Mouse (Mus musculus) midbrain, embryonic 11.5 days (tissue): ENCODE results near the gene Rab11fip3. TPM values are rescaled to one million over a fixed set of nuclear protein-coding genes. Genes with fewer than 3 reads are reported as not detected.
A peak's percentile ranks its signal among the peaks of the same experiment; 100 is the strongest.

ENCODE experiments used
- ATAC-seq: fragments of 200-750 bp; cut with Nextera tagmentation; 2 replicates; pipeline ENCODE4 v1.8.0; 2017; ENCODE audit warnings: moderate TSS enrichment, moderate library complexity; ENCODE audit not compliant: low FRiP score
- DNase-seq: peaks from one replicate; pipeline ENCODE4 v3.0.0; 2015; ENCODE audit warnings: low spot score; ENCODE audit errors: missing footprints
- H3K27ac ChIP-seq: fragments of 300-500 bp; sonication (generic); 2 replicates; pipeline ENCODE4 v1.5.1; 2014; ENCODE audit warnings: low read depth, low read length
- H3K27me3 ChIP-seq: fragments of 300-500 bp; sonication (generic); 2 replicates; pipeline ENCODE4 v1.6.1; 2014; ENCODE audit warnings: mild to moderate bottlenecking, low read length, moderate library complexity, mixed read lengths; ENCODE audit not compliant: control insufficient read depth, insufficient read depth
- H3K36me3 ChIP-seq: fragments of 300-500 bp; sonication (generic); 2 replicates; pipeline ENCODE4 v1.6.1; 2014; ENCODE audit warnings: mild to moderate bottlenecking, low read length, moderate library complexity, mixed read lengths; ENCODE audit not compliant: control insufficient read depth, insufficient read depth
- H3K4me1 ChIP-seq: fragments of 300-500 bp; sonication (generic); 2 replicates; pipeline ENCODE4 v1.6.1; 2014; ENCODE audit warnings: low read length; ENCODE audit not compliant: control insufficient read depth, insufficient read depth
- H3K4me2 ChIP-seq: fragments of 300-500 bp; sonication (generic); 2 replicates; pipeline ENCODE4 v1.6.1; 2014; ENCODE audit warnings: mild to moderate bottlenecking, moderate library complexity
- H3K4me3 ChIP-seq: fragments of 300-500 bp; sonication (generic); 2 replicates; pipeline ENCODE4 v1.5.1; 2014; ENCODE audit warnings: low read depth, low read length
- H3K9ac ChIP-seq: fragments of 300-500 bp; sonication (generic); 2 replicates; pipeline ENCODE4 v1.6.1; 2014; ENCODE audit warnings: low read length
- H3K9me3 ChIP-seq: fragments of 300-500 bp; sonication (generic); 2 replicates; pipeline ENCODE4 v1.6.1; 2016; ENCODE audit warnings: low read length; ENCODE audit not compliant: control insufficient read depth
- WGBS: fragments of 180-500 bp; shearing (Covaris S2); extraction: QIAGEN DNeasy Blood & Tissue Kit; methylation state at CpG from one replicate; pipeline ENCODE4 v1.1.7; 2014; 5-methylcytosine and 5-hydroxymethylcytosine counted together
- polyA plus RNA-seq: library from polyadenylated mRNA; unstranded; fragments of >200 nt; fragmentation: Nextera tagmentation; extraction: Ambion mirVana; gene quantifications from 2 replicates; pipeline ENCODE4 v1.2.1, GENCODE M21; 2014

Gene Rab11fip3
- polyA plus RNA-seq, 1 experiment from 2014 or later, result 18.2 TPM

DNA sequence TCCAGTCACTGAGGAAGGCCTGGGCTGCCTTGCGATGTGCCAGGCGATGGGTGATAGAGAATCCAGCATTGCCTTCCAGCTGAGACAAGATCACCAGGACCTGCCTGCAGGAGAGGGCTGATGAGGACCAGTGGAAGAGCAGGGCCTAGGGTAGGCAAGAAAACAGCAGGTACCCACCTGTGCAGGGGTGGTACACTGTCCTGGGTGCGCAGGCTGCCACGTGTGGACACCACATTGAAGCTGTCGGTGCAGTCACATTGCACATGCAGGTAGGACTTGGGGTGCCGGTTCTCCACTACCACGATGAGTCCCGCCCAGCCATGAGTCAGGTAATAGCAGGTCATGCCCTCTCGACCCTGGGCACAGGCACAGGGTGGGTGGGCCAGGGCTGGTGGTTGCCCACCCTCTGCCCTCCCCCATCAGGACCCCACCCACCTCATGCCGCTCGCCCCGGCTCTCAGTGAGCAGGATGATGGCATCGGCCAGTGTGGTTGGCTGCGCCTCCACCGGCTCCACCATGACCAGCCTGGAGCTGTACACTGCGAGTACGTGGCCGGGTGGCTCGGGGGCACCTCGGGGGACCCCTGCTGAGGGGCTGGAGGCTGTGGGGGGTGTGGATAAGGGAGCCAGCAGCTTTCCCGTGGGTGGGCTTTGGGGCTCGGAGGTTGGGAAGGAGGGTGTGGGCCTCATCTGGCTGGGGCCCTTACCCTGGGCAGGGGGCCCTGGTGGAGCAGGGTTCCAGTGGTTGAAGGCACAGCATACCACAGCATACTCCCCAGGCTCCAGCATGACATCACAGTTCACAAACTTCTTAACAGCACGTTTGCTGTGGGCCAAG, 109.5 kb downstream of the Rab11fip3 start:
- no peak overlapping the region for H3K27ac ChIP-seq
- peak; percentile 47 for DNase-seq
- 91% methylated on average over 23 of the region's 23 CpGs for WGBS
- H3K4me1 ChIP-seq, result no peaks in the 10 kb centered on the region
- H3K36me3 ChIP-seq, result no peaks in the 10 kb centered on the region; the same call in 1 of the 2 replicates
- no peaks in the 10 kb centered on the region for H3K9me3 ChIP-seq
- no peak overlapping the region for H3K4me2 ChIP-seq
- ATAC-seq, result no peak
- no peak overlapping the region for H3K9ac ChIP-seq
- H3K27me3 ChIP-seq, result no peaks in the 10 kb centered on the region
- no peak overlapping the region for H3K4me3 ChIP-seq

DNA sequence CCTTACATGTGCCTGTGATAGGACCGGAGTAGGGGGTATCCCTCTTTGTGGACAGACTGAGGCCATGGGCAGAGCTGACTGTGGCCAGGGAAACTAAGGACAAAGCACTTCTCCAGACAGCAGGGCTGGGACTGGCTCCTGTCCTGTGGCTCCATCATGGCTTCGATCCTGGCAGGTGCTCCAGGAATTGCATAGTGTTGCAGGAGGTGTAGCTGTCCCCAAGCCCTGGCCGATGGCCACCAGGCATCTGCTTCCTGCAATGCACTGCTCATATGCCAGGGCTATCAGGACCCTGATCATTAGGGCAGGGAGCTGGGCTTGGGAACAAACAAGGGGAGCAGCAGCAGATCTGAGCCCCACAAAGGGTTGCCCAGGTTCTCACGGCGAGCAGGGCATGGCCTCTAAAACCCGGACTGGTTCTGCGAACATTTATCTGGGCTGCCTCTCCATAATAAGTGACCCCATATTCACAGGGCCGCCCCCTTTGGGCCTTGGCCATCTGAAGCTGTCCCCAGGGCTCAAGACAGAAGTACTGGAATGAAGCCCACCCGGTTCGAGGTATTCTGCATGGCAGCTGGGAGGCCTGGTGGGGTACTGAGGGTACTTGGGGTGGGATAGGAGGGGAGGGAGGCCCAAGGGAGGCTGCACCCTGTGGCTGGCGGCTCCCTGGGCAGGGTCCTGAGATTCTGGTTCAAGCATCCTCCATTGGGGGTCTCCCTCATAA, 110.4 kb downstream of the Rab11fip3 start:
- no peaks in the 10 kb centered on the region for H3K4me1 ChIP-seq
- H3K36me3 ChIP-seq, result no peaks in the 10 kb centered on the region; the same call in 1 of the 2 replicates
- WGBS, result 96% methylated on average over 11 of the region's 11 CpGs

DNA sequence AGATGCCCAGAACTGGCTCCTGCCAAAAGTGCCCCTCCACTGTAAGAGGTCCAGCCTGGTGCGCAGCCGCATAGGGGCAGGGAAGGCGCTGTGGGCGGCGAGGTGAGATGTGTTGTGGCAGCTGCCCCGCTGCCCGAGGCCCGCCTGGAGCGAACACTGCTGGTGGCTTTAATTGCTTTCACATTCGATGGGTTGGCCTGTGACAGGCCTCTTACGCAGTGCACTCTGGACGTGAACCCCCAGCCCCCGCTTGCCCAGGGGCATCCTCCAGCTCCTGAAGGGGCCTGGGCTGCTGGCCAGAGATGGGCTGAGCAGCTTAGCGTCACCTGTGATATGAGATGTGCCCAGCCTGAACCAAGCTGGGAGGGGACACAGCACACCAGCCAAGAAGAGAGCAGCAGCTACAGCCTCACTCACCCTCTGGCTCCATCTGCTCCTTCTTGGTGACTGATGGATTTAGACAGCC, 111.7 kb downstream of the Rab11fip3 start:
- Histone ChIP-seq H3K9me3 (no peaks in the 10 kb centered on the region), H3K4me3 (no peak overlapping the region), H3K9ac (no peak overlapping the region), H3K27ac (no peak overlapping the region), H3K4me1 (no peaks in the 10 kb centered on the region), H3K36me3 (no peaks in the 10 kb centered on the region; the same call in 1 of the 2 replicates), H3K4me2 (no peak overlapping the region), H3K27me3 (peaks cover 9% of the 10 kb centered on the region)
- WGBS, result 85% methylated on average over 14 of the region's 14 CpGs
- no peak for DNase-seq
- no peak for ATAC-seq

More for the DNA sequence above, 110.4 kb downstream of the Rab11fip3 start:
- H3K9me3 ChIP-seq, result no peaks in the 10 kb centered on the region
- no peaks in the 10 kb centered on the region for H3K27me3 ChIP-seq
- H3K27ac ChIP-seq, result no peak overlapping the region
- ATAC-seq (no peak), DNase-seq (peak; percentile 41)
- no peak overlapping the region for H3K9ac ChIP-seq
- H3K4me2 ChIP-seq, result no peak overlapping the region
- H3K4me3 ChIP-seq, result no peak overlapping the region

DNA sequence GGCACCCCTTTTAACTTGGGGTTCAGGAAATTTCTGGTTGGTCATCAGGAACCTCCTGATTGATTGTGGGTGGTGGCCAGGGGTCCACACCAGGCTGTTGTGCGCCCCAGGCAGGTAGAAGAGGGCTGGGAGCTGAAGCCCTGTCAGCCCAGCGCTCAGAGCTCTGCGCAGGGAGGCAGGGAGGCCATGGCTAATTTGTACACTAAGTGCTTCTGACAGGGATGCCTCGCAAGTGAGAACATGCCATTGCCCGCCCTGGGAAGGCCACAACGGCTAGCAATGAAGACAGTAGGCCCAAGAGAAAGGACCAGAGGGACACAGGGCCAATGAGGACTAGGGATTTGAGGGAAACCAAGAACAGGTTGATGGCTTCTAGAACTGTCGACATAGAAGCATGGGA, 112.7 kb downstream of the Rab11fip3 start:
- no peaks in the 10 kb centered on the region for H3K9me3 ChIP-seq
- WGBS, result 80% methylated on average over 7 of the region's 7 CpGs
- H3K27ac ChIP-seq, result no peak overlapping the region
- peaks cover 19% of the 10 kb centered on the region for H3K27me3 ChIP-seq
- H3K4me1 ChIP-seq, result peaks cover 3% of the 10 kb centered on the region; the same call in 1 of the 2 replicates
- H3K4me3 ChIP-seq, result no peak overlapping the region
- no peak overlapping the region for H3K4me2 ChIP-seq
- DNase-seq (no peak), ATAC-seq (no peak)
- no peak overlapping the region for H3K9ac ChIP-seq
- no peaks in the 10 kb centered on the region; the same call in 1 of the 2 replicates for H3K36me3 ChIP-seq

DNA sequence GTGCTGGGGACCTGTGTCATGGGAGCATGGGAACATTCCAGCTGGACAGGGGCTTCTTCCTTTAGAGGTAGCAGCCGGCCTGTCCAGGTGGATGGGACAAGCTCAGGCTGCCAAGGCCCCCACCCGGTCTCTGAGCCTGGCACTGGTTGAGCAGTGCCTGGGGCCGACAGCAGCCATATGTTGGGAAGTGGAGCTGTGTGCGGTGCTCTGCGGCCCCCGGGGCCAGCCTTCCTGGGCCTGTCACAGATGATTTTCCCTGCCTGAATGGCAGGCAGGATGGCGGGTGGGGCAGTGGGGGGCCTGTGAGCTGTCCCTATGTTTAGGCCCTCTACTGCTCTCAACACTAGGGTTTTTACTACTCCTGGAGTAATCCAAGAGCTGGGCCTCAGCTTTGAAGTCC, 113.2 kb downstream of the Rab11fip3 start:
- Histone ChIP-seq H3K4me1 (peaks cover 5% of the 10 kb centered on the region; the same call in 1 of the 2 replicates), H3K4me2 (no peak overlapping the region), H3K36me3 (no peaks in the 10 kb centered on the region; the same call in 1 of the 2 replicates), H3K9ac (no peak overlapping the region), H3K9me3 (no peaks in the 10 kb centered on the region), H3K27ac (no peak overlapping the region), H3K27me3 (peaks cover 24% of the 10 kb centered on the region), H3K4me3 (no peak overlapping the region)
- ATAC-seq (no peak), DNase-seq (no peak)
- 82% methylated on average over 7 of the region's 7 CpGs for WGBS

DNA sequence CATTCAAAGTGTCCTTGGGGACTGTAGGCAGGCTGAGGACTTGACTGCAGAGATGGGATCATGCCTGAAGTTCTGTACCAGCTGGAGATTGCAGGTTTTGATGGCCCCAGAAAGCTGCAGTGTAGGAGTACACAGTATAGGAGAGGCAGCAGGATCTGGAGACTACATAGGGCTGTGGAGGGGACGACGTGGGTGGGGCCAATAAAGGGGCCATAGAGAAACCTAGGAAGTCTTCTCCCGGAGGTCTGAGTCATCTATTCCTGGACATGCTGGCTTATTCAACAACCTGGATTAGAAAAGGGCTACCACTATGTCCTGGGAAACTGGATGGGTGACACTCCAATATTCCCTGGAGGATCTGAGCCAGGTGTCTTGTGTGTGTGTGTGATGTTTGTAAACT, 113.6 kb downstream of the Rab11fip3 start:
- Histone ChIP-seq H3K27me3 (peaks cover 28% of the 10 kb centered on the region), H3K27ac (no peak overlapping the region), H3K9ac (no peak overlapping the region), H3K9me3 (no peaks in the 10 kb centered on the region), H3K4me1 (peaks cover 5% of the 10 kb centered on the region; the same call in 1 of the 2 replicates), H3K4me2 (no peak overlapping the region), H3K36me3 (no peaks in the 10 kb centered on the region; the same call in 1 of the 2 replicates), H3K4me3 (no peak overlapping the region)
- 73% methylated on average over 3 of the region's 3 CpGs for WGBS
- ATAC-seq (no peak), DNase-seq (peak; percentile 72)

DNA sequence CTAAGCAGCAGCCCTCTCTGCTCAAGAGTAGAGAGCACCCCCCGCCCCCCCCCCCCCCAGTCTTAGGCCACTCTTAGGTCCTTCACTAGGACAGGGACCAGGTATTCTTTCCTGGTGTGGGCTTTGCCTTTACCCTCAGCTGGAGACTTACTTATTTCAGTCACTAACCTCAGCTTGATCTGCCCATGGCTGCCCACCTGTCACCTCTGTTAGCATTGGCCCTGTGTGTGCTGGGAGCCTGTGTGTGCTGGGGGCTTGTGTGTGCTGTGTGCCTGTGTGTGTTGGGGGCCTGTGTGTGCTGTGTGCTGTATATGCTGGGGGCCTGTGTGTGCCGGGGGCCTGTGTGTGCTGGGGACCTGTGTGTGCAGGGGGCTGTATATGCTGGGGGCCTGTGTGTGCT, 114.7 kb downstream of the Rab11fip3 start:
- H3K9me3 ChIP-seq, result no peaks in the 10 kb centered on the region
- 74% methylated on average over 2 of the region's 2 CpGs for WGBS
- H3K36me3 ChIP-seq, result no peaks in the 10 kb centered on the region
- H3K4me2 ChIP-seq, result no peak overlapping the region
- H3K4me3 ChIP-seq, result no peak overlapping the region
- ATAC-seq (no peak), DNase-seq (peak; percentile 66)
- peaks cover 37% of the 10 kb centered on the region for H3K27me3 ChIP-seq
- peaks cover 5% of the 10 kb centered on the region; the same call in 1 of the 2 replicates for H3K4me1 ChIP-seq
- H3K27ac ChIP-seq, result no peak overlapping the region
- no peak overlapping the region for H3K9ac ChIP-seq

DNA sequence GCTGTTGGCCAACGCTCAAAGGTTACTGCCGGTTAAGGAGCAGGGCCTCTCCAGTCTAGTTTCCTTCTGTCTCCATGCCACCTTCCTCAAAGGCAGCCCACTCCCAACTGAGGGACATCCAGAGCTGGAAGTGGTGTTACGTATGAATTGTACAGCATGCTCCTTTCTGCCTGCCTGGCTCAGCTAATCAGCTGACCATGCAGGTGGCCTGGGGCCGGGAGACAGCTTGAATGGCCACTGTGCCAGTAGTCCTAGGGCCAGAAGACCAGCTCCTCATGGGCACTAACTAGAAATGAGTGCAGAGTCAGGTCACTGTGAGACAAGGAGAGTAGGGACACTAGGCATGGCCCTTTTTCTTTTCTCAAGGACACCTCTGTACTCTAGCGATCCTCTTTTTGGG, 116.2 kb downstream of the Rab11fip3 start:
- Histone ChIP-seq H3K4me3 (no peak overlapping the region), H3K4me1 (peaks cover 5% of the 10 kb centered on the region; the same call in 1 of the 2 replicates), H3K9ac (no peak overlapping the region), H3K27ac (no peak overlapping the region), H3K27me3 (peaks cover 37% of the 10 kb centered on the region), H3K4me2 (no peak overlapping the region), H3K36me3 (no peaks in the 10 kb centered on the region), H3K9me3 (no peaks in the 10 kb centered on the region)
- no peak for ATAC-seq
- DNase-seq, result no peak
- WGBS, result 81% methylated on average over 5 of the region's 5 CpGs
